Mouse (Mus musculus): Measurements from ENCODE around the gene Grifin.

Gene Grifin

DNA sequence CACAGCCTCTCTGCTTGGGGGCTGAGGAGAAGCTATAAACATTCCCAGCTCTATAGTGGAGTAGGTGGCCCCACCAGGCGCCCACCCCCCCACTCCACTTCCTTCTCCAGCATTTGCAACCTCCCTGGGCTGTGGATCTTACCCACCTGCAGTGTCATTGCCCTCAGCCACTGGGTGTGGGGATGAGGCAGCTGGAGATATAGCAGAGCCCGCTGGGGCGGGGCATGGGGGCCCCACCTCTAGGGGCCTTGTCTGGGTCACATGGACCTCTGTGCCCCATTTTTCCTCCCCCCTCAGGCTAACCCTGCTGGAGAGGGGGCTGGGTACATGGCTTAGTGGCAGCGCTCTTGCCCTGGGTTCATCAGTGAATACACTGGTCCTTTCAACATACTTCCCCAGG, at the start of gene Grifin:
Gene Grifin (minus strand): TSS at position 176 of the 400 bp plus-strand sequence.
- DNase-seq (ENCODE audit: low spot score), result no peak

- no peak for DNase-seq (ENCODE audit: low spot score)
These were observed 49.3 kb upstream of the Grifin start for GRCm38 (mm10) chr5:140614141-140614540.

GRCm38 (mm10) chr5:140612191-140612590, 47.3 kb upstream of the Grifin start:
- no peak for DNase-seq (ENCODE audit: low spot score)

- no peak for DNase-seq (ENCODE audit: low spot score)
These were observed 46.8 kb upstream of the Grifin start for GRCm38 (mm10) chr5:140611611-140612185.

- DNase-seq (ENCODE audit: low spot score), result peak; percentile 62
These were observed 46.2 kb upstream of the Grifin start for GRCm38 (mm10) chr5:140611021-140611583.

GRCm38 (mm10) chr5:140610273-140611011, 45.6 kb upstream of the Grifin start:
- no peak for DNase-seq (ENCODE audit: low spot score)

GRCm38 (mm10) chr5:140609511-140610272, 44.8 kb upstream of the Grifin start:
- DNase-seq (ENCODE audit: low spot score), result no peak

- DNase-seq (ENCODE audit: low spot score), result no peak
These were observed 43.8 kb upstream of the Grifin start for GRCm38 (mm10) chr5:140608634-140609015.

- DNase-seq (ENCODE audit: low spot score), result no peak
These were observed 43.2 kb upstream of the Grifin start for GRCm38 (mm10) chr5:140607836-140608633.

DNA sequence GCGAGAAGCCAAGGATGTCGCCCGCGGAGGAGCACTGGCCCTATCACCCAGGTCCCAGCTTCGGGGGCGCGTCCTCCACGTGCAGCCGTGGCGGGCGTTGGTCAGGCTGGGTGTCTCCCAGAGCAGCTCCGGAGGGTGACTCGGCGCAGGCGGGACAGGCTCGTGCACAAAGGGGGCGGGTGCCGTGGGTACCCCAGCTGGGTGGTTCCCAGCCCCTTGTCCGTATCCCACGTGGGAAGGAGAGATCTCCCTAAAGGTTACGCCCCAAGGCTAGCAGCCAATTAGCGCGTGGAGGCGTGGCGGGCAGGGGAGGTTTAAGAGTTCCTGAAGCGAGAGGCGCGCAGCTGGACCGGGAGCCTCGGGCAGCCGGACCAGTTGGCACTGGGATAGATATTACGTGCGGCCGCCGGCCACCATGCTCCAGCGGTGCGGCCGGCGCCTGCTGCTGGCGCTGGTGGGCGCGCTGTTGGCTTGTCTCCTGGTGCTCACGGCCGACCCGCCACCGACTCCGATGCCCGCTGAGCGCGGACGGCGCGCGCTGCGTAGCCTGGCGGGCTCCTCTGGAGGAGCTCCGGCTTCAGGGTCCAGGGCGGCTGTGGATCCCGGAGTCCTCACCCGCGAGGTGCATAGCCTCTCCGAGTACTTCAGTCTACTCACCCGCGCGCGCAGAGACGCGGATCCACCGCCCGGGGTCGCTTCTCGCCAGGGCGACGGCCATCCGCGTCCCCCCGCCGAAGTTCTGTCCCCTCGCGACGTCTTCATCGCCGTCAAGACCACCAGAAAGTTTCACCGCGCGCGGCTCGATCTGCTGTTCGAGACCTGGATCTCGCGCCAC, 42.3 kb upstream of the Grifin start, which contains the start of gene Lfng:
Gene Lfng (plus strand): TSS at position 320 of the 835 bp plus-strand sequence.
- peak; percentile 85 for DNase-seq (ENCODE audit: low spot score)

GRCm38 (mm10) chr5:140606386-140606785, 41.5 kb upstream of the Grifin start:
- no peak for DNase-seq (ENCODE audit: low spot score)

DNA sequence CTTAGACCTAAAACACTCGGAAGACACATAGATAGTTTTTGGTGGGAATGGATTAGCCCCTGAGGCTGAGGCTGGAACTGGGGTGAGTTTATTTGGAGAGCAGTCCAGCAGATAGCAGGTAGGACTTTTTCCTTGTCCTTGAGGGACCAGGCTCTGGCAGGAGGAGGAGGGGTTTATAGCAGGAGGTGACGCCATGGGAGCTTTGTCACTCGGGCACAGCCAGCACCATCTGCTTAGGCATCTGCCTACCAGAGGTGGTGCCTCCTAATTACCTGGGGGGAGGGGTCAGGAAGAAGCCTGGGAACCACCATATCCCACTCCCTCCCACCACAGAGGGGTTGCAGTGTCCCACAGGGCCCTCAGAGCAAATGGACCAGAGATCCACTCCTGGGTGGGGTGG, 40.4 kb upstream of the Grifin start:
- DNase-seq (ENCODE audit: low spot score), result no peak

DNA sequence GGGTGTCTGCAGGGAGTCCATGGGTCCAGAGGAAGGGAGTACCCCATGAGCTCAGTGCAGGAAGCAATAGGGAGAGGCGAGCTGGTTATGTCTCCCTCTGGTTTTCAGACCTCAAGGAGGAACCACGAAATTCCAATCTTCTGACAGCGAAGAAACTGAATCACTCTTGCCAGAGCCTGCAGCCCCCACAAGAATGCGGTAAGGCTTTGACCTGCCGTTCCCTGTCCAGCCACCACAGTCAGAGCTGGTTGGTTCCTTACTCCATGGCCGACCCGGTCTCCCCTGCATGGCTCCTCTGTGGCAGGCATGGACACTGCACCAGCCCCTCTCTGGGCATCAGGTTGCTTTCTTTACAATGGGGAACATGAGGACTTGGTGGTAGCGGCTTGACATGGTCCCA, 39.5 kb upstream of the Grifin start:
- no peak for DNase-seq (ENCODE audit: low spot score)

DNA sequence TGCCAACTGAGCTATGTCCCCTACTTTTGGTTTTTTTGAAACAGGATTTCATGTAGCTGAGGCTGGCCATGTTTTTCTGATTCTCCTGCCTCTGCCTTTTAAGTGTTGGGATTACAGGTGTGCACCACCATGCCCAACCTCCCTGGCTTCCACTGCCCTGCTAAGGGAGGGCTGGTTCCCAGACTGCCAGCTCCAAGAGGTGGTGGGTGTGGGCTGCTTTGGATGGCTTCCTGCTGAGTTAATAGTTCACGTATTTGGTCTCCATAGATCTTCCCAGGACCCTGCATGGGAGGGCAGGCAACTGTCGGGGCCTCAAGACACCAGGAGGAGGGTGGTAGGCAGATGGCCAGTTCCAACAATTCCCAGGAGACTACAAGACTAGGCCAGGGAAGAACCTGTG, 37.7 kb upstream of the Grifin start:
- no peak for DNase-seq (ENCODE audit: low spot score)

DNA sequence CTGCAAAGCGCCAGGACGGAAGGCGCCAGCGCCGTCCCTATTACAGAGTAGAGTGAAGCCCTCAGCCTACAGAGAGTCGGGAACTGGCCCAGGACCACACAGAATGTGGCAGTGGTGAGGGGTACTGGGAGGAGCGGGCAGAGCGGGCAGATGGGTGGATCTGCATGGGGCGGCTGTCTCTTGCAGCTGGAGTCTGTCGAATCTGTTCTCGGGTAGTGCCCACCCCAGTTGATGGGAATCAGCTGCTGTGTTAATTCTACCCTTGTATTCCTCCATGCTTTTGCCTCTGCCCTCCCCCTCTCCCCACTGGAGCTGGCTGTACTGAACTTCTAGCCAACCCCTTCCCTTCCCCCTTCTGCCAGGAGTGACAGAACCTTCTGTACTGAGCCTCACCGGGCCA, 36.8 kb upstream of the Grifin start:
- no peak for DNase-seq (ENCODE audit: low spot score)

- no peak for DNase-seq (ENCODE audit: low spot score)
These were observed 35.1 kb upstream of the Grifin start for GRCm38 (mm10) chr5:140599939-140600338.

DNA sequence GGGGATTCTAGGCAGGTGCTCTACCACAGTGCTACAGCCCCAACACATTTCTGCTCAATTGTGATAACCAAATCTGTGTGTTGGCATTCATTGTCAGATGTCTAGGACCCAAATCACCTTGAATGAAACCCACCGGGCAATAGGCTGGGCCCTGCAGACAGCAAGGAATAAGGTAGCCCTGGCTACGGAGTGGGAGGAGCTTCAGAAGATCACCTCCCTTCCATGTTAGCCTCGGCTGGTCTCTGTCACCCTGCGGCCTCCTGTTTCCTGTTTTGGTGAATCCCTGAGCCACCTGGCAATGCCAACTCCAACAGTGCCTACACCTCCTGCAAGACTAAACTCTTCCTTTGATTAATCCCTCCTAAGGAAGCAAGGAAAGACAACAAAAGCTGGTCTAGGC, 32.9 kb upstream of the Grifin start:
- no peak for DNase-seq (ENCODE audit: low spot score)

DNA sequence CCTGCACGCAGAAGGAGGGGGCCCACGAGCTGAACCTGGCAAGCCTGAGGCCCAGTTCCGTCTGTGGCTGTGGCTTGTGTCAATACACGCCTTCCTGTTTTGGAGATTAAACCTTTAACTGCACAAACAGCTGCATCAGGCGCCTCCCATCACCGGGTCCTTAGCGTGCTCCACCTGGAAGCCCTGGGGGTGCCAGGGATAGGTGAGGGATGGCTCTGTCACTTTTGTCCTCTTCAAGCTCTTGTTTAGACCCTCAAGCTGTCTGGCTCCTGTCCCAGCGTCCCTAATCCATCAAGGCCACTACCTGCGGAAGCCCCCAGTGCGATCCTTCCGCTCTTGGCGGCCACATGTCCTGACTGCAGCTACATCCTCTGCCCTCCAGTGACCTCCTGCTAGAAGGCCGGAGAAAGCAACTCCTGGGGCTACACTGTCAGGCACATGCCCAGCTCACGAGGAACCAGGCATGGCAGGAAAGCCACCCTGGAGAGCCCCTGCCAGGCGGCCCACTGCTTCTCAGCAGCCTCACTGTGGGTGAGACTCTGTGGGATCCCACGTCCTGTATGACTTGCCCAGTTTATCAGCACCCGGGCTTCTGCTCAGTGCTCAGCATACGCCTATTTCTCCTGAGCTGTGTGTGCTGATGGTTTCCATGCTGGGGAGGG, 32.2 kb upstream of the Grifin start:
- no peak for DNase-seq (ENCODE audit: low spot score)

DNA sequence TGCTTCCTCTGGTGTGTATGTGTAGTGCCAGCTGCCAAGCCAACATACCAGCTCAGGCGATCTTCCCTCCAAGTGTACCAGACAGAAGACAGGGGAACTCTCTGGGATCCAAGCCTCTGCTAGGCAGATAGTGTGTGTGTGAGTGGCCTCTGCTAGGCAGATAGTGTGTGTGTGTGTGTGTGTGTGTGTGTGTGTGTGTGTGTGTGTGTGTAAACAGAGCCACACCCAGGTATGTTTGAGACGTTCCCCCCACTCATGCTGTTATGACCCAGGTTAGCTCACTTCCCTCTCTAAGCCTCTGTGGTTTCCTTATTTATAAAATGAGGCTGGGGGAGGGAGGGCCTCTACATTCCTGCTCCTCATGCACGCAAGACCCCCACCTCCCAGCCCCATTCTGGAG, 31.6 kb upstream of the Grifin start:
- no peak for DNase-seq (ENCODE audit: low spot score)

- no peak for DNase-seq (ENCODE audit: low spot score)
These were observed 30.0 kb upstream of the Grifin start for GRCm38 (mm10) chr5:140594846-140595245.
